Mouse (Mus musculus): ENCODE measurements around the gene AC141477.1. TPM values are rescaled to one million over a fixed set of nuclear protein-coding genes. Genes with fewer than 3 reads are reported as not detected.

The AC141477.1 gene
- polyA plus RNA-seq (2012; rRNA removed): not detected in 2 replicates

- Histone ChIP-seq H3K4me1 (ENCODE audit: control insufficient read depth, insufficient read depth, low read length) (no peaks in the 10 kb centered on the region), H3K4me3 (ENCODE audit: insufficient read depth, low read length) (no peak within 1 kb of the TSS), H3K27ac (ENCODE audit: insufficient read depth, low read length) (no peak within 1 kb of the TSS)
- TF ChIP-seq CTCF (IDR thresholded peaks at IDR 0.05; ENCODE audit: extremely low read depth, insufficient read depth, low read length) (no peak), POLR2A (IDR thresholded peaks at IDR 0.05; ENCODE audit: extremely low read depth, insufficient read depth, low read length) (no peak)
These were observed at the start of gene AC141477.1 for GRCm38 (mm10) chr10:76440281-76440680. AC141477.1 (minus strand) TSS chr10:76440444.

DNA sequence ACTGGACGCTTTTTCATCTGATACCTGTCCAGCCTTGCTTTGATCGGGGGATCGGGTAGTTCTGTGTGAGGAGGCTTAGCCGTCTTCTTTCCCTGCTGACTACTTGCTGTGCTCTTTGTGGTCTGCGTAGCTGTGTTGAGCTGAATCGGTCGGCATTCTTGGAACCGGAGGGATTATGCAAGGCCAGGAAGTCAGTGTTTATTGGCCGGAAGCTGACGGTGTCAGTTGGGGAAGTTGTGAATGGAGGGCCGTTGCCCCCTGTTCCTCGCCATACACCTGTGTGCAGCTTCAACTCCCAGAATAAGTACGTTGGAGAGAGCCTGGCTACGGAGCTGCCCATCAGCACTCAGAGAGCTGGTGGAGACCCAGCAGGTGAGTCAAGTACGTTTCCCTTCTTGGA is 49.0 kb upstream of the AC141477.1 start:
- Histone ChIP-seq H3K27ac (ENCODE audit: insufficient read depth, low read length) (no peak overlapping the region), H3K4me1 (ENCODE audit: control insufficient read depth, insufficient read depth, low read length) (no peaks in the 10 kb centered on the region), H3K4me3 (ENCODE audit: insufficient read depth, low read length) (no peak overlapping the region)
- no peak for TF ChIP-seq CTCF (IDR thresholded peaks at IDR 0.05; ENCODE audit: extremely low read depth, insufficient read depth, low read length)
- TF ChIP-seq POLR2A (IDR thresholded peaks at IDR 0.05; ENCODE audit: extremely low read depth, insufficient read depth, low read length): no peak

- Histone ChIP-seq H3K27ac (ENCODE audit: insufficient read depth, low read length) (no peak overlapping the region), H3K4me3 (ENCODE audit: insufficient read depth, low read length) (no peak overlapping the region), H3K4me1 (ENCODE audit: control insufficient read depth, insufficient read depth, low read length) (no peaks in the 10 kb centered on the region)
- no peak for TF ChIP-seq CTCF (IDR thresholded peaks at IDR 0.05; ENCODE audit: extremely low read depth, insufficient read depth, low read length)
- TF ChIP-seq POLR2A (IDR thresholded peaks at IDR 0.05; ENCODE audit: extremely low read depth, insufficient read depth, low read length): no peak
These were observed 48.0 kb upstream of the AC141477.1 start for GRCm38 (mm10) chr10:76488265-76488664.

- Histone ChIP-seq H3K4me1 (ENCODE audit: control insufficient read depth, insufficient read depth, low read length) (no peaks in the 10 kb centered on the region), H3K4me3 (ENCODE audit: insufficient read depth, low read length) (no peak overlapping the region), H3K27ac (ENCODE audit: insufficient read depth, low read length) (no peak overlapping the region)
- TF ChIP-seq POLR2A (IDR thresholded peaks at IDR 0.05; ENCODE audit: extremely low read depth, insufficient read depth, low read length): no peak
These were observed 46.1 kb upstream of the AC141477.1 start for GRCm38 (mm10) chr10:76486302-76486701.

DNA sequence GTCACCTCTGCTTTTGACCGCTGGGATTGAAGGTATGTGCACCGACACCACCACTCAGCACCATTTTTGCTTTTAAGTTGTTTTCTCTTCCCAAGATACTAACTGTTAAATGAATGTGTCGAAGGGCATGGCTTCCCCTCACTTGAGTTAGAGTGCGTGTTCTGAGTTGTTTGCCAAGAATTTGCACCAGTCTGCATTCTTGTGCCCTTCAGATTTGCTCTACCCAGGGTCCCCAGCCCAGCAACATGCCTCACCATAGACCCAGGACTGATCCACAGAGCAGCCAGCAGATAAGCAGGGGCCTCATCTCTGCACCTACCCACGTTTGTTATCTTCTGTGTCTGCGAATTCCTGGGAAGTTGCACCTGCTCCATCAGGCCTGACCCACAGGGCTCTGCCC is 41.2 kb upstream of the AC141477.1 start:
- TF ChIP-seq CTCF (IDR thresholded peaks at IDR 0.05; ENCODE audit: extremely low read depth, insufficient read depth, low read length) (no peak), POLR2A (IDR thresholded peaks at IDR 0.05; ENCODE audit: extremely low read depth, insufficient read depth, low read length) (no peak)
- H3K4me3 ChIP-seq (ENCODE audit: insufficient read depth, low read length): no peak overlapping the region

DNA sequence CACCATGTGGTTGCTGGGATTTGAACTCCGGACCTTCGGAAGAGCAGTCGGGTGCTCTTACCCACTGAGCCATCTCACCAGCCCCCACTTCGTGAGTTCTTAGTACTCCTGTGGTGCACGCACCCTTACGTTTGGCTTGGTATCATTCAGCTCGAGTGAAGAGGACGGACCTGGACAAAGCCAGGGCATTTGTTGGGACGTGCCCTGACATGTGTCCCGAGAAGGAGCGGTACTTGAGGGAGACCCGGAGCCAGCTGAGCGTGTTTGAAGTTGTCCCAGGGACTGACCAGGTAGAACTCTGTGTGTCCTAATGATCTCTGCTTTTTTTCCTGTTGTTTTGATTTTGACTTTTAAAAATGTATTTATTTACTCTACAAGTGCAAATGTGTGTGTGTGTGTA is 40.6 kb upstream of the AC141477.1 start:
- TF ChIP-seq POLR2A (IDR thresholded peaks at IDR 0.05; ENCODE audit: extremely low read depth, insufficient read depth, low read length) (no peak), CTCF (IDR thresholded peaks at IDR 0.05; ENCODE audit: extremely low read depth, insufficient read depth, low read length) (no peak)
- Histone ChIP-seq H3K4me3 (ENCODE audit: insufficient read depth, low read length) (no peak overlapping the region), H3K27ac (ENCODE audit: insufficient read depth, low read length) (no peak overlapping the region), H3K4me1 (ENCODE audit: control insufficient read depth, insufficient read depth, low read length) (no peaks in the 10 kb centered on the region)

More for the DNA sequence above, 41.2 kb upstream of the AC141477.1 start:
- no peaks in the 10 kb centered on the region for H3K4me1 ChIP-seq (ENCODE audit: control insufficient read depth, insufficient read depth, low read length)
- no peak overlapping the region for H3K27ac ChIP-seq (ENCODE audit: insufficient read depth, low read length)

GRCm38 (mm10) chr10:76473759-76474158 is 33.5 kb upstream of the AC141477.1 start:
- Histone ChIP-seq H3K4me3 (ENCODE audit: insufficient read depth, low read length) (no peak overlapping the region), H3K4me1 (ENCODE audit: control insufficient read depth, insufficient read depth, low read length) (peaks cover 4% of the 10 kb centered on the region; the same call in 1 of the 2 replicates), H3K27ac (ENCODE audit: insufficient read depth, low read length) (no peak overlapping the region)
- TF ChIP-seq POLR2A (IDR thresholded peaks at IDR 0.05; ENCODE audit: extremely low read depth, insufficient read depth, low read length) (no peak), CTCF (IDR thresholded peaks at IDR 0.05; ENCODE audit: extremely low read depth, insufficient read depth, low read length) (no peak)

DNA sequence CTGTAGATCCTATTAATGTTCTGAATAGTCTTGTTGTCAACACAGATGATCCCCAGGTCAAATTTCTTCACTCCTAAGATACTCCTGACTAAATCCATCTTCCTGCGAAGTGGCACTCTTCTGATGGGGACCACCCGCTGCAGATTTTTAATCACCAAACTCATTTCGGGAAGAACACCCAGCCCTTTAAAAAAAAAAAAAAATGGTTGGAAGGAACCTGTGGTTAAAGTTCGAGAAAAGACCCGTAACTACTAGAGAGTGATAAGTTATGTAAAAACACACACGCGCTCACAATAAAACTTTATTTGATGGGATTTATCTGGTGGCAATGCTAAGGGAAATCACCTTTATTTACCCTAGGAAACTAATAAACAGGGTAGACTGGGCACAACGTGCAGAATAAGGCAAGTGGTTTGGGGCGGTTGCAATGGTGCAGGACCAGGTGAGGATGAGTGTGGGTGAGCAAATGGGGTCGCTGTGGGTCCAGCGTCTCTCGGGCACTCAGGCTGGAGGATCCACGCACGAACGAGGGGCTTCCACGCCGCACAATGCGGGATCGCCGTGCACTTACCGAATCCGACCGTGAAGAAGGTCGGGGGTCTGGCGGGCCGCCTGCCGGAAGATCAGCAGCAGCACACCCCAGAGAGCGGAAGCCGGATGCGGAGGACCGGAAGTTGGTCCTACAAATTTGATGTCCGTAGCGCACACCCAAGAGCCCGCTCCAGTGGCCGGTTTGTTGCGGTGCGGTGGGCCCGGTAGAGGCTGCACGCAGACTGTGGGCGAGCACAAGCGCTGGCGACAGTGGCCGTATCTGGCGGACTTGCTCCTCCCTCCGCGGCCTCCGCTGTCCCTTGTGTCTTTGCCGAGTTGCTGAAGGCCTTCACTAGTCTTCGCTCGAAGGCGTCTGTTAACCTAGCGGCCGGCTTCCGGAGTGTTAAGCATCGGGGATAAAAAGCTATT is 28.2 kb upstream of the AC141477.1 start, which contains the start of the genes Mcm3ap and Ybey:
Gene Mcm3ap, plus strand, starts transcription at position 725 of the 960 bp plus-strand sequence.
Gene Ybey, minus strand, starts transcription at position 912 of the 960 bp plus-strand sequence.
- Histone ChIP-seq H3K27ac (ENCODE audit: insufficient read depth, low read length) (peak within 1 kb of the TSS; percentile 66; the same call in 1 of the 2 replicates), H3K4me3 (ENCODE audit: insufficient read depth, low read length) (peak within 1 kb of the TSS; percentile 86), H3K4me1 (ENCODE audit: control insufficient read depth, insufficient read depth, low read length) (peaks cover 1% of the 10 kb centered on the region; the same call in 1 of the 2 replicates)
- TF ChIP-seq CTCF (IDR thresholded peaks at IDR 0.05; ENCODE audit: extremely low read depth, insufficient read depth, low read length): no peak
- TF ChIP-seq POLR2A (IDR thresholded peaks at IDR 0.05; ENCODE audit: extremely low read depth, insufficient read depth, low read length): peak; percentile 81

GRCm38 (mm10) chr10:76462721-76463120 is 22.5 kb upstream of the AC141477.1 start:
- Histone ChIP-seq H3K27ac (ENCODE audit: insufficient read depth, low read length) (no peak overlapping the region), H3K4me3 (ENCODE audit: insufficient read depth, low read length) (no peak overlapping the region), H3K4me1 (ENCODE audit: control insufficient read depth, insufficient read depth, low read length) (peaks cover 1% of the 10 kb centered on the region; the same call in 1 of the 2 replicates)
- no peak for TF ChIP-seq CTCF (IDR thresholded peaks at IDR 0.05; ENCODE audit: extremely low read depth, insufficient read depth, low read length)
- TF ChIP-seq POLR2A (IDR thresholded peaks at IDR 0.05; ENCODE audit: extremely low read depth, insufficient read depth, low read length): no peak

Measured in cortical plate, adult 2 months (tissue).